Mouse (Mus musculus) frontal cortex, postnatal 36 days (tissue): ENCODE measurements around the gene Gm20388.

Experiments used
- DNase-seq, 2 experiments: peaks; one replicate each; pipeline ENCODE4 v3.0.0; 2022; ENCODE audit warnings: low spot score in 2 of 2

The Gm20388 gene

DNA sequence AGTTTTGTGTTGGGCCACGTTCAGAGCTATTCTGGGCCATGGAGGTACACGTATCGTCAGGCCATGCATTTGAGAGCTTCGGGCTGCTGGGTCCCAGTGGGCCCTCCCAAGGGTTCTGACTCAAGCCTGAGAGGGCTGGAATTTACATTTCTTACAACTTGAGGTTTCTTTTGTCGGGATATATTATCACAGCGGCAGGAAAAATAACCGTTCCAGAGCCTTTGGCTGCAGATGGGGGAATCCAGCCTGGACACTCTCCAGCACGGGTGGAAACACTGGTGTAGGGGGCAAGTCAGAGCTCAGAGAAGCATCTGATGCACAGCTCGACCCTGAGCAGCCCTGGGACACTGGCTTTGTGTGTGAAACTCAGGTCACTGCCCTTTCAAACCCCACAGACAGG lies 2192.6 kb downstream of the Gm20388 start:
- DNase-seq = no peak

DNA sequence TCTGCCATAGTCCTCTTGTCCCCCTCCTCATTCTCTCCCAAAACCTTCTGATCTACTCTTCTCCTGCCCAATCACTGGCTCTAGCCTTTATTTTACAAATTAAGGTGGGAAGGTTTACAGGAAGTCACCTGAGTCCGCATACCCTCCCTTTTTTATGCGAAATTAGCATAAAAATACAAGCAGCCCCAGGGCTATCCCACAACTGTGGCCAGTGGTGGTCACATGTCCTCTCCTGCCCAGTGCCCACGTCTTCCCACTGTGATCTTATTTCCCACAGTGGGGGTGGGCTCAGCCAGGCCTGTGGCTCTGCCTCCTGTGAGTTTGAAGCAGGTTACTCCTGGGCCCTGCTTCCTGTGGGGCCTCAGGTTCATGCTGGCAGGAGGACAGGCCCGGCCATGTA lies 2194.0 kb downstream of the Gm20388 start:
- DNase-seq = no peak

DNA sequence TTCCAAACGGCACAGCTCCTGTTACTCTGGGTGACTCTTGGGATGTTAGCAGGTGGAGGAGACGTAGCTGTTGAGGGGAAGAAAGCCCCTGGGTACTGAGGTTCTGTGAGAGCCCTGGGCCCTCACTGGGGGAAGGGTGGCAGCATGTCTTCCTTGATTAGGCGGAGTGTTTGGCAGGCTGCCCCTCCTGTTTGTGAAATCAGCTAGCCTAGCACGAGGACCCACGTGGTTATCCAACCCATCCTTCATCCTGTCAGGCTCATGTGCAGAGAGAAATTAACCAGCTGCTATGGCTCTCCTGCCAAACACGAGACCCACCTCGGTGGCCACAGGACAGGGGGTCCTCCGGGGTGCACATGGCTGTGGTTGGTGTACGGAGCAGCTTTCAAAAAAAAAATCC lies 2195.6 kb downstream of the Gm20388 start:
- no peak for DNase-seq

DNA sequence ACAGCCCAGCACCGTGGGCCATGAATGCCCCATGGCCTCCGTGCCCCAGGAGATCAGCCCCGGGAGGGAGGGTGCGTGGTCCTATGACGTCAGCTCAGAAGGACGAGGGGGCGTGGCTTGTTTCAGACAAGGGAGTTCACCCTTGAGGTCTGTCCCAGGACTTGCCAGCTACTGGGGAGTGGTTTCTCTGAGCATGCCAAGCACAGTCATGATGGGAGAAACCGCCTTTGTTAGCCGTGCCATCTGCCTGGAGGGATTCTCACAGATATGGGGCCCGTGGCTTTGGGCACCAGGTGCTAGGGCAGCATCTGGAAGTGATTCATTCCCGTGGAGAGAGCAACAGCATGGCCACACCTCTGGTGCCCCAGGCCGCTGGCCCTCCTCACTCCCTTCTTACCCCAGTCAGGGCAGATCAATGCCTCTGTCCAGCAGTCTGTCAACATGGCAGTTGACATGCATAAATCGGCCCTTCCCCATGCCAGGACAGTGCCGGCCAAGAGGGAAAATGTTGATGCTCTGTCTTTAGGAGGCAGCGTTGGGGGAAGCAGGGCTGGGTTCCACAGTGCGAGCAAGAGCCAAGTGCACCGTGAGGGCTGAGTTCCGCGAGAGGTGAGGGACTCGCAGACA lies 2199.7 kb downstream of the Gm20388 start:
- no peak for DNase-seq

DNA sequence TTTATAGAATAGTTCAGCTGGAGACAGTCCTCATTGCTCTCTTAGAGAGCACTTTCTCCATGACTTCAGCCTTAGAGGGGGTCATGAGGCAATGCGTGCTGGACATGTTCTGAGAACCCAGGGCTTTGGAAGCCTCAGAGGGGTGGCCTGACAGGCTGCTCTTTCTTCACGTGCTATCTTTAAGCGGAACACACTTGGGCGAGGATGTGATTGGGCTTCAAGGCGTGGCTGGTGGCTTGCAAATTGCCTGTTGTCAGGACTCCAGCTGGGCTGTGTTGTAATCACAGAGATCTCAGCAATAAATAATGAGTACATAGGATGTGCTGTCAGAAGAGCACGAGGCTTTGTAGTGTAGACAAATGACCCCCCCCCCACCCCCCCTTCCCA lies 2200.2 kb downstream of the Gm20388 start:
- no peak for DNase-seq

DNA sequence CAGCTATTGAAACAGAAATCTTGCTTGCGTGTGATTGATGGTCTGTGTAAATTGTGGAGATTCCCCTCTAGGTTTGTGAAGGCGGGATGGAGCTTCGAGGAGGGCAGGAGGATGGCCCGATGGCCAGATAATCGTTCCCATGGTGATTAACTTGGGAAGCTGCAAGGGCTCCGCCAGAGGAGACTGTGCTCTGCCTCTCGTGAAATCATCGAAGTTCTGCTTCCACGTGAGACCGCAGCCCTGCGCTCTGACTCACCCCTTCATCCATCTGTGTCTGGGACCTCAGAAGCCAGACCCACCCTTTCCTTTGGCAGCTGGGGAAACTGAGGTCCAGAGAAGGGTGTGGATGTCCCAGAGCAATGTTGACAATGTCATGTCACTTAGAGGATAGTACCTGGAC lies 2201.1 kb downstream of the Gm20388 start:
- no peak for DNase-seq

DNA sequence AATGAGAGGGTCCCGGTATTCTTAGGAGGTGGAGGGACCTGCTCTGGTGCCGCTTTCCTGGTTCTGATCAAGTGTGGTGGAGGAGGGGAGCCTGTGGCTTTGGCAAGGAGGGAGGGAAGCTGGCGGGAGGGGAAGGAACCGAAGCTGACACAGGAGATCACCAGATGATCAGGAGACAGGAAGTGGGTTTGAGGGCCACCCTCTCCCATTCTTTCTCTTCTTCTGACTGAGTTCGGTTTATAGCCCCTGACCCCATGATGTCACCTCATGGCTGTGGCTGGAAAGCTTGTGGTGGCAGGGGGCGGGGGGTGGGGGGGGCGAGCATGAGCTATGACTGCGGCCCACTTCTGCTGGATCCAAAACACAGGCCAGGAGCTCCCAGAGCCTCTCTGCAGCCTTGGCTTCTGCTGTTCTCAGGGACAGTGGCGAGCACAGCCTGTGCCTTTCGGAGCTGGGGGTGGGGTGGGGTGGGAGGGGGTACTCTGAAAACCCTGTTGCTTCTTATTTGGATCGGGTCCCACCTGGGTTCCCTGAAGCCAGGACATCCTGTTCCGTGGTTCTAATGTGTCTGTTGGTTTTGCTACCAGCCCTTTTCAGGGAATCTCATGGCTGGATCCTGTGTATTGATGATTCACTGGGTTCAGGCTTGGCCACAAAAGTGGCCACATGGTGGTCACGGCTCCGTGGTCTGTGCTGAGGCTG lies 2201.8 kb downstream of the Gm20388 start:
- DNase-seq = no peak

DNA sequence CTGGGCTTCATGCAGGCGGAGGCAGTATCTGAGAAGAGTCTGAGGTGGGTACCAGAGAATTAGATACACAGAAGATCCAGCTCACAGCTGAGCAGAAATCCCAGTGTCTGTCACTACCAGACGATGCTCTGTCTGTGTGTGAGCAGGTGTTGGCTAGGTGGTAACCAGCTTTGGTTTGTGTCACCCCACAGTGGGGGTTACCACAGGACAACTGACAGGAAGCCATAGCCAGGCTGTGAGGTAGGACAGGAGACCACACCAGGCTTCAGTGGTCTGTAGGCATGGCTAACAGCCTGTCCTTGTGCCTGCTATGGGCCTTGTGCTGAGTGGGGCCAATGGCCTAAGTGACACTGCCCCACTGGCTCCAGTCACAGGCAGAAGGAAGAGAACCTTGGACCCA lies 2204.2 kb downstream of the Gm20388 start:
- no peak for DNase-seq

DNA sequence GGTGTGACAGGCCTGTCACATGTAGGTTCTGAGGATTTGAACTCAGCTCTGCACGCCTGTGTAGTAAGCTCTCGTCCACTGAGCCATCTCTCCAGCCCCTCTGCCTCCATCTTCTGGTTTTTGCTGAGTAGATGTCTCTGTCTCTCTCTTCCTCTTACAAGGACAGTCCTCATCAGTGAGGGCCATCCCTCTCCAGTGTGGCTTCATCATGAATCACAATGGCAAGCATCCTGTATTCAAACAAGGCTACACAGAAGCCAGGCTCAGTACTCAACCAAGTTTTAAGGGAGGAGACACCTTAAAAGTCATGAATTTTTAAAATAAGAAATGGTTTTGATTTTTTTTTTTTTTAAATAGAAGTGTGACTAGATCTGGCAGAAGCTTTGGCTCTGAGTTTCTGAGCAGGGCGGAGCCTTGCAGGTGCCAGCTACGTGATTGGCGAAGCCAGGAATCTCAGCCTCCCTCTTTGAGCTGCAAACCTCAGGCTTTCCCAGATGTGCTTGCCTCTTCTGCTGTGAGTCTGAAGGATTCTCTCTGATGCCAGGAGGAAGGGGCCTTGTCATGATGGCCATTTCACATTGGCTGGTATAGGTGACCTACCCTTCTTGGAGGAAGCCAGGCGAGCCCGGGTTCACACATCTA lies 2206.2 kb downstream of the Gm20388 start:
- peak in 1 of 2 experiments; percentile 27 for DNase-seq

DNA sequence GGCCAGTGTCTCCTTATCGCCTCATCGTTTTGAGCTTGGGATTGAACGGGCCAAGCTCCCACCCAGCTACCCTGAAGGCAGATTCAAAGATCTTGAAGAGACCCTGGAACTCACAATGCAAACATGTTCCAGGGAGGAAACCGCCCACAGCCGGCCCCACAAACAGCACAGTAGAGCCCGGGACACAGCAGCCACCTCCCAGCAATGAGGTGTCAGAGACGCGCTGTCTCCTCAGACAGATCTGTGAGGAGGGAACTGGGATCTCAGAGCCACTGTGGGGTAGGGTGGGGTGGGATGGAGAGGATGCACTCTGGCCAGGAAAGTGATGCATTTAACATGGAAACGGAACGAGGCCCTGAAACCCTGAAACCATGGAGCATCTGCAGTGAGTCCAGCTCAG lies 2207.5 kb downstream of the Gm20388 start:
- no peak for DNase-seq

DNA sequence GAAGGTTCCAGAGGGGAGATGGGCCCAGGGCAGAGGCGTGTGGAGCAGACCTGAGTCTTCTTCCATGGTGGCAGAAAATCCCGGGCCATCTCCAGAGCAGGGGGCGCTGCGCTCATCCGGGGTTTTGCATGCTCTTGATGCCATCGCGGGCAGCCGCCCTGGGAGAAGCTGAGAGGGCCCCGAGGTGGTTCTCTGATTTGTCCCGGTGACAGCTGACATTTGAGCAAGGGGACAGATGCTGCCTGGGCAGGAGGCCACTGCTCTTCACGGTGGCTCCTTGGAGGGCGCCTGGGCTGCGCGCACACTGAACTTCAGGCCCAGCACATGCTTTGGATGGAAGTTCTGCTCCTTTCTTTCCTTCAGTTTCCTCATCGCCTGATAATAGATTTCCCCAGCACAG lies 2207.9 kb downstream of the Gm20388 start:
- no peak for DNase-seq

DNA sequence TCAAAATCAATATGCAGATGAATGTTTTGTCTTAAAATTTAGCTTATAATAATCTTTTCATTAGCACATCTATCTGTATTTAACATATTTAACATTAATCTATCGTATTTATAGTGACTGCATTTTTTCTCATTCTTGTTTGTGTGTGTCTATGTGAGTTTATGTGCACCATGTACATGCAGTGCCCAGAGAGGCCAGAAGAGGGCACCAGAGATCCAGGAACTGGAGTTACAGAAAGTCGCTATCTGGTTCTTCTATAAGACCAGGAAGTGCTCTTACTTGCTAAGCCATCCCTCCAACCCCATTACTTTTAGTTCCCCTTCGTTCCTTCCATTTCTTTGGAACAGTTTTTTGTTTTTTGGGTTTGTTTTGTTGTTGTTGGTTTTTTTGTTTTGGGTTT lies 2213.7 kb downstream of the Gm20388 start:
- no peak for DNase-seq

DNA sequence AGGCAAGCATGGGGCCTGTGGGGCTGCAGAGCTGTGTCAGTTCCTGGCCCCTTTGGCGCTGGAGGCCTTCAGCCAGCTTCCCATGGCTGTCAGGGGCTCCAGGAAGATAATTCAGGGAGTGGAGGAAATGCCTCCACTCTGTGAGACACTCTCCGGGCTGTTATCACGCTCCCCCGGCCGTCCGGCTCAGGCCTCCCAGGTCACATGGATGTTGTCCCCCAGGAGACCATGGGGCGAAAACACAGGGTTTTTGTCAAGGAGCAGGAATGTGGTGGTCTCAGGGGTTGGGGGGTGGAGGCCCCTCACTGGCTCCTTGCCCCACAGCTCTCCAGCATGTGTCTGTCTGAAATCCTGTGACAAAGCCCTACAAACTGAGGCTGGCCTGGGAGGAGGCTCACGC lies 2216.0 kb downstream of the Gm20388 start:
- no peak for DNase-seq

DNA sequence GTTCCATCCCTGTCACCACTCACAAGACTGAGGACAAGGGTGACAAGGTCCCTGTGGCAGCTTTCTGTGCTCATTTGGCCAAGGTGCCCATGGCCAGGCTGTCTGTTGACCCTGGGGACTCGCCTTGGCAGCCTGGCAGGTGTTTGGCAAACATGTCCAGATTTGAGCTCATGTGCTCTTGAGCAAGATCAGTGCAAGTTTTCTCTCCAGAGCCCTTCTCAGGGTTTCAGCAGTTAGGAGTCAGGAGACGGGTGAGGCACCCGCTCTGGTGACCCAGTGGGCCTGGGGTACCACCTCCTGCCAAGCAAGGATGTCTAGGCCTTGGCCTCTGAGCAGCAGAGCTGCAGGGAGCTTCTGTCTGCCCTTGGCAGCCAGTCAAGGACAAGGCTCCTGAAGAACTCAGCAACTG lies 2223.5 kb downstream of the Gm20388 start:
- no peak for DNase-seq

DNA sequence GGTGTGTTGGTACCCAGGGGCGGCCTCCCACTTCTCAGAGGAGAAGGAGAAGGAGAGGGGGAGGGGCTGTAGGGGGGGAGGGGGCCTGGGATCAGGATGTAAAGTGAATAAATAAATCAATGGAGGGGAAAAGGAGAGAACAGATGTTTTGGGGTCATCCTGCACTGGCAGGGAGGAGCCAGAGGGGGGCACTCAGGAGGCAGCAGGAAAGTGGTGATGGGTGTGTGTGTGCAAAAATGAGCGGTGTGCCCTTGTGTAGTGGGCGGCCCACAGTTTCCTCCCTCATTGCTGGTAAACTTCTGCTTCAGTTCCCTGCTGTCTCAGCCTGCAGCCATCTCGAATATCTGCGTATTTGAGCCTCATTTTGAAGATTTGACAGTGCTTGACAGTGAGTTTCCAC lies 2224.9 kb downstream of the Gm20388 start:
- peak; percentile 14 to 17 for DNase-seq

DNA sequence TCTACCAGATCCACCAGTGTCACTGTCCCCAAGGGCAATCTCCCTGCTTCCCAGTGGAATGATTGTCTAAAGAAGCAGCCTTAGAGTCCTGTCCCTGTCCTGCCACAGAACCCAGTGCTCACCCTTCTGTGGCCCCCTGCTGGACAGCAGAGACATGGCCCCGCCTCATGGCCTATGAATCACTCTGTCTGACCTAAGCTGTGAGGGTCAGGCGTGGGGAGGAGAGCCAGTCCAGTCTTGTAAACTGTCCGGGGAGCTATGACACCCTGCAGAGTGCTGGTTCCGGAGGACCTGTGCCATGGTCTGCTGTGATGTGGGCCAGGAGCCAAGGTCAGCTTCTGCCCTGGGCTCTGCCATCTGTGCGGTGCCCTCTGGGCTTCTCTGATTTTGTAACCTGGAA lies 2229.1 kb downstream of the Gm20388 start:
- peak in 1 of 2 experiments; percentile 15 for DNase-seq

DNA sequence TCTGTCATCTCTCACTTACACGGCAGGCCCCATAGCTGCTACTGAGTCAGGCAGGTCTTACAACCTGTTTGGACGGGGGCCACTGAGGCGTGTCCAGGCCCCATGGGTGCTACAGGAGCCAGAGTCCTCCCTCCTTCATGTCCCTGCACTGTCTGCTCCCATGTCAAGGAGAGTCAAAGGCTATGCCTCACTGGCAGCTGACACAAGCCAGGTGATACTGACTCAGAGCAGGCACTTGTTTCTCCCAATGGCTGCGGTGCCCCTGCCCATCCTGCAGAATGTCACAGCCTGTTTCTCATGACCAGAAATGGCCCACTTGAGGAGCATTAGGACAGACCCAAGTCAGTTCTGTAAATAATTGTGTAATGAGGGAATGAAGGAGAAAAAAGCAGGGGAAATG lies 2229.8 kb downstream of the Gm20388 start:
- no peak for DNase-seq

DNA sequence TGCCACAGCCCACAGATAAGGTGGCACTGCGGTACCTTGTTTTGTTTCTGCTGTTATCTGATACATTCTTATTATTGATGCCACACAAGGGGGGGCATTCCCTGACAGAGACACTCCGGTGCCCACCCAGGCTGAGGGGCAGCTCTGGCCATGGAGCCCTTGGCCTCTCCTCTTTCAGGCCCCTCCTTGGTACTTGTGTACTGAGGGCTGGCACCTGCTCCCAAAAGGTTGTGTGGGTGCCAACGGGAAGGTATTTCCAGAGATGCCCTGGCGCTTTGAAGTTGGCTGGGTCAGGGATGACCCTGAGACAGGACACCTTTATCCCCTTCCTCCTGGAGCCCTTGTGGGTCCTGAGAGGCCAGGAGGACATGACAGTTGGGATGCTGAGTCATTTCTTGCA lies 2231.8 kb downstream of the Gm20388 start:
- DNase-seq = no peak

DNA sequence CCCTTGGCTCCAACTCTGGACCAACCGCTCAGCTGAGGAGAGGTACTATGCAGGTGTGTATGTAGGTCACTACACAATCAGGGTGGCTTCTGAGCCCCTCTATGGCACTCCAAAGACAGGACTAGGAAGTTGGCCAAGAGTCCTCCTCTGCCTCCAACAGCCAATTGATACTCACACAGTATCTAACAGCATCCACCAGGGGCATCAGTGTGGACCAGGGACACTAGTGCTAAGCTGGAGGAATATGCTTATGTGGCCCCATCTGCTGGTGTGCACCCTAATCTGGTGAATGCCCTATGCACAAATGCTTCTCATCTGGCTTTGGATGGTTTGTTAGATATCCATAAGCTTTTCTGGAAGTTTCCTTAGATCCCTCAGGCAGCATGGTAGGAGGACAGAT lies 2232.6 kb downstream of the Gm20388 start:
- DNase-seq = no peak

DNA sequence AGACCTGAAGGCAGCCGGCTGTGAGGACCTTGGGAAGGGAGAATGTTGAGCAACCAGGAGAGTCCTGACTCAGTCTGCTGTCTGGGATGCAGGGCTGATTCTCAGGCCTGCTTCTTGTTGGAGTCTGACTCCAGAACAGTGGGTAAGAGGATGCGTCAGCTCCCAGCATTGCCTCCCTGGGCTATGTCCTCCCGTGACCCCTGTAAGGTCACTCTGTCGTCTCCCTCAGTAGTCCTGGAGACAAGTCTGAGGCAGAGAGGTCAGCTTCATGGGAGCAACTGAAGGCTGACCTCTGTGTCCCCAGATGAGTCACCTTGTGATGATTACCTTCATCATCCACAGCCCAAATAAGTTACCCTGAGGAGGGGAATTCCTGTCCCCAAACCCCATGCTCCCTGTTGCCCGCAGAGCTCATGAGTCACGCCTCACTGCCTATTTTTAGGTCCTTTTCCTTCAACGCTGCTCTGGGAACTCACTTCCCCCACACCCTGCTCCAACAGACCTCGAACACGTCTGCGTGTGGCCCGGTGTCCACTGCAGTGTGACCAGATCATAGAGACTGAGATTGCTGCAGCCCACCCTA lies 2234.2 kb downstream of the Gm20388 start:
- no peak for DNase-seq

DNA sequence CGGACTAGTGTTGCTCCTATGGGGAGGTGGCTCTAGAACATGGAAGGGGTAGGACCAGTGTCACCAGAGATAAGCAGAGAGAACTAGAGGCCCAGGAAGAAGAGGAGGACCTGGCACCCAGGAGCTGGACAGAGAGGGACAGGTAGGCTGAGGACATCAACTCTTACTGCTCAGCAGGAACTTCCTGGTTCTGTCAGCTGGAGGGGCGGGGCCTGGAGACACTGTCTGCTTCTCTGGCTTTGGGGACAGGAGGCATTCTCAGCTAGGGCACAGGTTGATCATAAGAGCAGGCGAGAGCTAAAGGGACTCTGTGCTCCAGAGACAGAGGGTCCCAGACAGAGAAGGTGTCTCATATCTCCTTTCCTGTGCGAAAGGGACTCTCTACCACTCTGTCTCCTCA lies 2238.4 kb downstream of the Gm20388 start:
- no peak for DNase-seq

DNA sequence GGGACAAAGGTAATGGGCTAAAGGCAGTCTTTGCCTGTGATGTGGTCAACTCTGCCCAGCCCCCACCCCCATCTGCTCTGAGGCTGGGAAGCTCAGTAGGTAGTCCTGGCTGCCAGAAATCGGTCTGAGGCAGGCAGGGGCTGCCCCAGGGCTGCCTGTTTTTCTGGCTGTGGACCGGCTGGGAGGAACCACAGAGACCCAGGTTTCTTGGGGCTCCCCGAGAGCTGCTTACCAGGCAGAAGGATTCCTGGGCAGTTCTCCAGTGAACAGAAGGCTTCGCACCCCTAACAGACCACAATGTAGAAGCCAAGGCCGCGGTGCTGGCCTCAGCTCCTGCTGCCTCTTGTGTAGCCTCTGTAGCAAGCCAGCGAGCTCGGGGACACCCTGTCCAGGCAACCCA lies 2239.0 kb downstream of the Gm20388 start:
- no peak for DNase-seq

DNA sequence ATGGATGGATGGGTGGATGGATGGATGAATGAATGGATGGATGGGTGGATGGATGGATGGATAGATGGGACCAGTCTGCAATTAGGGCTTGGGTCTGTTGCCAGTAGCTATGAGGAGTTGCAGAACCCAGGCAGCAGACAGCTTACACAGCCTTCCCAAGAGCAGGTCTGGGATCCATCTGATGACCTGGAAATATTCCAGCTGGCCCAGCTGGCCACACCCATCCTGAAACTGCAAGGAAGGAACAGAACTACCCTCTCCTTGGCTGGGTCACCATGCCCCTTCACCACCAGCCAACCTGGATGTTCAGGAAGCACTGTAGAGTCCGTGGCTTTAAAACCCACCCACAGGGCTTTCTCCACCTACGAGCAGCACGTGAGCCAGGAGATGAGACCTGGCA lies 2240.9 kb downstream of the Gm20388 start:
- DNase-seq = no peak
